Mouse (Mus musculus): ENCODE data around the gene Wnt4. TPM values are rescaled to one million over a fixed set of nuclear protein-coding genes. Genes with fewer than 3 reads are reported as not detected.
A peak's percentile ranks its signal among the peaks of the same experiment; 100 is the strongest.

Wnt4 gene
- polyA plus RNA-seq, 1 experiment, result 11.7 TPM

DNA sequence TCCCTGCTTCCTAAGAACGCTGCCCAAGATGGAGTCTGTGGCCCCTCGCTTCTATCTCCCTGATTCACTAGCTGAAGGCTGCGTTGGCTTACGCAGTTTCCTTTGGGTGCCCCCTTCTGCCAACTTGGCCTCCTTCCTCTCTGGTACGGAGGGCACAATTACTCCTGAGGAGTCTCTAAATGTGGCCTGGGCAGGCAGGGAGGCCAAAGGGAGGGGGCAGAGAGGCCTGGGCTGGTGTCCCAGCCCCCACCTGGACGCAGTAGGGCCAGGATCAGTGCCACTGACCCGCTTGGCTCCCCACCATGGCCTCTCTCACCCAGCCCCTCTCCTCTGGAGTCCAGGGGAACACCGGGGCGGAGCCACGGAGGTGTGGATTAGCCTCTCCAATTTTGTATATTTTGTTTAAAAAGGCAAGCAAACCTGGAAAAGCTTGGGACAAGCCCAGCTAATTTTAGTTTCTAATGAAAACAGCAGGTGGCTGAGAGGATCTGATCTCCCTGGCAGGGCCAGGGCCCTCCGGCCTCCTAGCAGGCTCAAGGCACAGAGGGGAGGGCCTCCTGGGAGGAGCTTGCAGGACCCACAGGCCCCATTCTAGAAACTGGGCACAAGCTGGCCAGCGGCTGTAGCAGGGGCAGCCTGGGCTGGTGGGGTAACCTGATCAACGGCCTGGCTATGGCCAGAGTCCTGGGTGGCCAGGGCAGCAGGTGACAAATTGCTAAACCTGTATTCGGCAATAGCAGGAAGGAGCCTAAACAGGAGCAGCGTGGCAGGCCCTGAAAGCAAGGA is 8.8 kb downstream of the Wnt4 start:
- Histone ChIP-seq H3K4me1 (ENCODE audit: control insufficient read depth, insufficient read depth, low read length) (no peaks in the 10 kb centered on the region; the same call in 1 of the 2 replicates), H3K4me3 (replicated peaks; ENCODE audit: extremely low read depth, low read depth, low read length) (no peak overlapping the region)
- TF ChIP-seq CTCF (IDR thresholded peaks at IDR 0.05; ENCODE audit: insufficient read depth, low read length), result no peak
- TF ChIP-seq POLR2A (IDR thresholded peaks at IDR 0.05; ENCODE audit: borderline replicate concordance, extremely low read depth, low read depth, low read length), result no peak
- WGBS, result 72% methylated on average over 15 of the region's 15 CpGs
- no peak for DNase-seq

DNA sequence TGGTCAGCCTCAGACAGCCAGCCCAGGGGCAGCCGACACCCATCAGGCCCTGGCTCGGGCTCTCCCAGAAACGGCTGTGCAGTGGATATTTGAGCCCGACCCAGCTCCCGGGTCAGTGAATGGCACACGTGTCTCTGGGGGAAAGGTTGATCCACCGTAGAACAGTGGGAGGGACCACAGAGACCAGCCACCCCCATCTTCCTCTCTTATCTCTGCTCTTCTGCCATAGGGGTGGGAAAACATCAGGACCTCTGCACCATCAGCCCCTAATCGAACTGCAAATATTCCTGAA is 9.3 kb downstream of the Wnt4 start:
- no peak for TF ChIP-seq CTCF (IDR thresholded peaks at IDR 0.05; ENCODE audit: insufficient read depth, low read length)
- TF ChIP-seq POLR2A (IDR thresholded peaks at IDR 0.05; ENCODE audit: borderline replicate concordance, extremely low read depth, low read depth, low read length), result no peak
- WGBS, result 53% methylated on average over 8 of the region's 8 CpGs
- DNase-seq, result no peak
- H3K4me3 ChIP-seq (replicated peaks; ENCODE audit: extremely low read depth, low read depth, low read length), result no peak overlapping the region
- no peaks in the 10 kb centered on the region; the same call in 1 of the 2 replicates for H3K4me1 ChIP-seq (ENCODE audit: control insufficient read depth, insufficient read depth, low read length)

DNA sequence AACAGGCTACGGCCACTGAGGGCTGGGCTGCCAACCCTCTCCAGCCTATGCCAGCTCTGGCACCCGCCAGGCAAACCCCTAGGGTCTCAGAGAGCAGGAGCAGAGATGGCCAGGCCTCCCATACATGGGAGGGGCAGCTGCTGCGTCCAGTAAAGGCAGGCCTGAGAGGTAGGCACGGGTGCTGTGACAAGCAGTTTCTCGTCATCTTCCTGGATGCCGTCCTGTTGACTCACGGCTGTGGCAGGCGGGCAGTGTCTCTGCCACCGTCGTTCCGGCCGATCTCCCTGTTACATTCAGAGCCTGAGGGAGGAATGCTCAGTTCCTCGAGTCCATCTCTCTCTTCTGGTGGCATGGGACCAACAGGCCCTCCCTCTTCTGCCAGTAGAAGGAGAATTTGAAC is 9.9 kb downstream of the Wnt4 start:
- Histone ChIP-seq H3K4me1 (ENCODE audit: control insufficient read depth, insufficient read depth, low read length) (no peaks in the 10 kb centered on the region; the same call in 1 of the 2 replicates), H3K4me3 (replicated peaks; ENCODE audit: extremely low read depth, low read depth, low read length) (no peak overlapping the region)
- WGBS, result 63% methylated on average over 13 of the region's 13 CpGs
- no peak for DNase-seq
- TF ChIP-seq POLR2A (IDR thresholded peaks at IDR 0.05; ENCODE audit: borderline replicate concordance, extremely low read depth, low read depth, low read length) (no peak), CTCF (IDR thresholded peaks at IDR 0.05; ENCODE audit: insufficient read depth, low read length) (no peak)

DNA sequence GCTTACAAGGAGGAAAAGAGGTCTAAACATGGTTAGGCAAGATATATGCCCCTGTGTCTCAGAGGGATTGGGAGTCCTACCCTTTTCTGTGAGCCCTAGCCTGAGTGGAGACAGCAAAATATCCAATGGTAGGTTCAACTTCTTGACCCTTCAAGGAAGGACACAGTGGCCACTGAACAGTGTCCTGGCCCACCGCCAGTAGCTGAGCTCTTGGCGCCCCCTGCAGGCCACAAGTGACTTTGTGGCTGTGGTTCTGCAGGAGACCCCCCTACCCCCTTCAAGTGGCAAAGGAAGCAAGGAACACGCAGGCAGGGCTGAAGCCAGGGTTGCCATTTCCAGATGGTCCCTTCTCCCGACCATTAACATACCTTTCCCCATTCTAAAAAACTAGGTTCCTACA is 10.5 kb downstream of the Wnt4 start:
- Histone ChIP-seq H3K4me1 (ENCODE audit: control insufficient read depth, insufficient read depth, low read length) (no peaks in the 10 kb centered on the region; the same call in 1 of the 2 replicates), H3K4me3 (replicated peaks; ENCODE audit: extremely low read depth, low read depth, low read length) (no peak overlapping the region)
- TF ChIP-seq POLR2A (IDR thresholded peaks at IDR 0.05; ENCODE audit: borderline replicate concordance, extremely low read depth, low read depth, low read length), result no peak
- TF ChIP-seq CTCF (IDR thresholded peaks at IDR 0.05; ENCODE audit: insufficient read depth, low read length), result peak; percentile 73
- WGBS, result 7% methylated on average over 4 of the region's 4 CpGs
- DNase-seq, result peak; percentile 70

DNA sequence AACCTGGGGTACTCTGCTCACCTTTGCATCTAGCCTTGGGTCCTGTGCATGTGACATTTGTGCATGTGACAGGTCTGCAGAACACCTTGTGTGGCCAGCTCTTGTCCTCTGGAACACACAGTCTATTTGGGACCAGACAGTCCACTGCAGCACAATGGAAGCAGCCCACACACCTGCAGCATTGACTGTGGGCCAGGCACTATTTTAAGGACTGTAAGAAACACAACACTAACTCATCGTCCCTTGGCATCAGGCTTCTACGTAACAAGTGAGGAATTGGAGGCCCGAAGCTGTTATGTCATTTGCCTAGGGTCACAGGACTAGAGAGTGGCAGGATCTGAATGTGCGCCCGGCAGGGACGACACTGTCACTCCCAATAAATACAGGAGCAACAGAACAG is 12.4 kb downstream of the Wnt4 start:
- no peak for TF ChIP-seq POLR2A (IDR thresholded peaks at IDR 0.05; ENCODE audit: borderline replicate concordance, extremely low read depth, low read depth, low read length)
- no peak for TF ChIP-seq CTCF (IDR thresholded peaks at IDR 0.05; ENCODE audit: insufficient read depth, low read length)
- DNase-seq, result no peak
- 90% methylated on average over 6 of the region's 6 CpGs for WGBS
- H3K4me3 ChIP-seq (replicated peaks; ENCODE audit: extremely low read depth, low read depth, low read length), result no peak overlapping the region
- no peaks in the 10 kb centered on the region; the same call in 1 of the 2 replicates for H3K4me1 ChIP-seq (ENCODE audit: control insufficient read depth, insufficient read depth, low read length)

DNA sequence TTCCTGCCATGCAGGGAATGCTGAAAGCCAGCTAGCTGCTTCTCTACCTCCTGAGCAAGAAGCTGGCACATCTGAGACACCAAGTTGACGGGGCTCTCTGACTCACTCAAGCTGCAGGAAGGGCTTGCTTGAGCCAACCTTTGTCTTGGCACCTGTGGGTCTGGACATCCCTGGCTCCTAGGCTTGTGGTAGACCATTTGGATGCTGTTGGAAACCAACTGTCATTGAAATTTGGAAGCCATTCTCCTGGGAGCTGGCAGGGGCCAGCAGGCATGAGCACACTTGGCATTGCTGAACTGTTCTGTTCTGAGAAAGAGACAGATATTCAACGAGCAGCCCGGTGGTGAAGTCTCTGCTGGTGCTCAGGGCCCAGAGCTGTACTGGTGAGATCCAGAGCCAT is 13.0 kb downstream of the Wnt4 start:
- no peak for DNase-seq
- TF ChIP-seq CTCF (IDR thresholded peaks at IDR 0.05; ENCODE audit: insufficient read depth, low read length), result no peak
- TF ChIP-seq POLR2A (IDR thresholded peaks at IDR 0.05; ENCODE audit: borderline replicate concordance, extremely low read depth, low read depth, low read length), result no peak
- WGBS, result 69% methylated on average over 3 of the region's 3 CpGs
- Histone ChIP-seq H3K4me1 (ENCODE audit: control insufficient read depth, insufficient read depth, low read length) (no peaks in the 10 kb centered on the region; the same call in 1 of the 2 replicates), H3K4me3 (replicated peaks; ENCODE audit: extremely low read depth, low read depth, low read length) (no peak overlapping the region)

DNA sequence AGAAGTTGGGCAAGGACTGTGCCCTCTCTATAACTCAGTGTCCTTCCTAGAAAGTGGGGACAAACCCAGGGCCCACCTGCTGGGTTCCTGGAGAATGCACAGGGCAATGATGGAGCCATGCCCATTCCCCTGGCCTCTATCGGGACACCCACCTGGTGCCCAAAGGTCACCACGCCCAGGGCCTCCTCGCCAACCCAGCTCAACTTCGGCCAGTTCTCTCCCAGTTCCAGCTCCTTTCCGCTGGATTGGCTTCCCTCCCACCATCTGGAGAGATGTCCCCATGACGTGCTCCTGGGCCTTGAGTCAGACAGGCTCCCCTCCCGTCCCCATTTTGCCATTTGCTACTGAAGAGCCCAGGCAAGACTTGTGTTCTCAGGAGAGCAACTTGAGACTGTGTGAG is 15.3 kb downstream of the Wnt4 start:
- no peak for DNase-seq
- H3K4me3 ChIP-seq (replicated peaks; ENCODE audit: extremely low read depth, low read depth, low read length), result no peak overlapping the region
- no peaks in the 10 kb centered on the region for H3K4me1 ChIP-seq (ENCODE audit: control insufficient read depth, insufficient read depth, low read length)
- WGBS, result 84% methylated on average over 7 of the region's 7 CpGs
- TF ChIP-seq CTCF (IDR thresholded peaks at IDR 0.05; ENCODE audit: insufficient read depth, low read length) (no peak), POLR2A (IDR thresholded peaks at IDR 0.05; ENCODE audit: borderline replicate concordance, extremely low read depth, low read depth, low read length) (no peak)

DNA sequence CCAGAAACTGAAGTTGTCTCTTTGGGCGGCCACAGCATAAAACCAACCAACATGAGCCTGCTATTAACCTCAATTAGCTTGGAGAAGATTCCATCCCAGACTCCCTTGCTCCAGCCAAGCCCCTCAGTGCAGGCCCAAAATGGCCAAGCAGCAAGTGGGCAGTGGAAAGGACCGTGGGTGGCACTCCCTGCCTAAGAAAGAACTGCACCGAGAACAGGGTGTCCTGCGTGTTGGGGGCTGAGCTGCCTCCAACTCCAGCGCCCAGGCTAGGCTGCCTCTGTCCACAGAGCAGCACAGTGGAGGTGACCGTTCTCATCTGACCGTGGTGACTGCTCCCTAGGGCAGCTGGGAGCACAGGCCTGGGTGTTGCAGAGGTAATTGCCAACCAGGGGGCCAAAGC is 16.7 kb downstream of the Wnt4 start:
- WGBS, result 81% methylated on average over 7 of the region's 7 CpGs
- no peak for DNase-seq
- TF ChIP-seq POLR2A (IDR thresholded peaks at IDR 0.05; ENCODE audit: borderline replicate concordance, extremely low read depth, low read depth, low read length) (no peak), CTCF (IDR thresholded peaks at IDR 0.05; ENCODE audit: insufficient read depth, low read length) (no peak)
- Histone ChIP-seq H3K4me1 (ENCODE audit: control insufficient read depth, insufficient read depth, low read length) (no peaks in the 10 kb centered on the region), H3K4me3 (replicated peaks; ENCODE audit: extremely low read depth, low read depth, low read length) (no peak overlapping the region)

DNA sequence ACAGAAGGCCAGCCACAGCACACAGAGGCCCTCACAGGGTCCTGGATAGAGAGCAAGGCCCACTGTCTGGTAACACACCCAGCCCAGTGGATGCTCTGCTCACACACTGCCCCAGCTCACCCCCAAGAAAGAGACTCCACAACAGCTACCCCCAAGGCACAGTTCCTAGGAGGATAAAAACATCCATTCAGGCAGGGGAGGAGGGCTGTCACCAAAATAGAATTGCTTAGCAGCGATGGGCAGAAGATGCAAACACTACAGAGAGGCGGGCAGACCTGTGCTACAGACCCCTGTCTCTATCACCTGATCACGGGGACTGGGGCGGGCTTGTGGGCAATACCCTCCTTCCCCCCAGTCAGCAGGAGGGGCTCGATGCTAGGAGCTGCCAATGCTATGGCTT is 17.2 kb downstream of the Wnt4 start:
- DNase-seq, result no peak
- no peak overlapping the region for H3K4me3 ChIP-seq (replicated peaks; ENCODE audit: extremely low read depth, low read depth, low read length)
- H3K4me1 ChIP-seq (ENCODE audit: control insufficient read depth, insufficient read depth, low read length), result no peaks in the 10 kb centered on the region
- no peak for TF ChIP-seq POLR2A (IDR thresholded peaks at IDR 0.05; ENCODE audit: borderline replicate concordance, extremely low read depth, low read depth, low read length)
- no peak for TF ChIP-seq CTCF (IDR thresholded peaks at IDR 0.05; ENCODE audit: insufficient read depth, low read length)
- WGBS, result 82% methylated on average over 5 of the region's 5 CpGs

DNA sequence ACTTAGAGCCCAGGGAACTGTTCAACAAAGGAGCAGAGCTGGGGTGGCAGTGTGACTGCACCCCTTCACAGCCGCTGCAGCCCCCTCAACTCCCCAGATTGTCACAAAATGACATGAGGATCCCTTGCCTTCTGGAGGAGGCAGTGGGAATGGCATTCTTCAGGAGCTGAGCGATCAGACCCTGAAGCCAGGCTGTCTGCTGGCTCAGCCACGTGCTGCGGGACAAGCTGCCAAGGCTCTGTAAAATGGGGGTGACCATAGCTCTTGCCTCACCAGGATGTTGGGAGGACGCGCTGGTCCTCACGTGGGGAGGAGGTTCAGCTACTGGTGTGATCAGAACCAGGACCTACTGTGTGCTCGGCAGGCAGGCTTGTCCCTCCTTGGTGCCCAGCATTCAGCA is 17.7 kb downstream of the Wnt4 start:
- 77% methylated on average over 8 of the region's 8 CpGs for WGBS
- TF ChIP-seq CTCF (IDR thresholded peaks at IDR 0.05; ENCODE audit: insufficient read depth, low read length) (no peak), POLR2A (IDR thresholded peaks at IDR 0.05; ENCODE audit: borderline replicate concordance, extremely low read depth, low read depth, low read length) (no peak)
- Histone ChIP-seq H3K4me3 (replicated peaks; ENCODE audit: extremely low read depth, low read depth, low read length) (no peak overlapping the region), H3K4me1 (ENCODE audit: control insufficient read depth, insufficient read depth, low read length) (no peaks in the 10 kb centered on the region)
- DNase-seq, result no peak
